Mouse (Mus musculus) ES-E14 (cell line): ENCODE data around the gene Pnrc1.

Source experiments
- HCFC1 ChIP-seq: IDR thresholded peaks from 2 replicates; pipeline ENCODE4 v1.6.1; 2012; ENCODE audit warnings: low read length, inconsistent platforms, borderline replicate concordance; ENCODE audit not compliant: insufficient read depth
- MAFK ChIP-seq: IDR thresholded peaks from 2 replicates; pipeline ENCODE4 v1.6.1; 2014; ENCODE audit warnings: mild to moderate bottlenecking, low read depth, low read length, inconsistent platforms; ENCODE audit not compliant: insufficient read depth
- ZC3H11A ChIP-seq: IDR thresholded peaks from 2 replicates; pipeline ENCODE4 v1.6.1; 2012; ENCODE audit warnings: low read depth, mild to moderate bottlenecking, inconsistent platforms, low read length, borderline replicate concordance
- ZNF384 ChIP-seq: IDR thresholded peaks from 2 replicates; pipeline ENCODE4 v1.6.1; 2012; ENCODE audit warnings: low read depth, low read length, inconsistent platforms

DNA sequence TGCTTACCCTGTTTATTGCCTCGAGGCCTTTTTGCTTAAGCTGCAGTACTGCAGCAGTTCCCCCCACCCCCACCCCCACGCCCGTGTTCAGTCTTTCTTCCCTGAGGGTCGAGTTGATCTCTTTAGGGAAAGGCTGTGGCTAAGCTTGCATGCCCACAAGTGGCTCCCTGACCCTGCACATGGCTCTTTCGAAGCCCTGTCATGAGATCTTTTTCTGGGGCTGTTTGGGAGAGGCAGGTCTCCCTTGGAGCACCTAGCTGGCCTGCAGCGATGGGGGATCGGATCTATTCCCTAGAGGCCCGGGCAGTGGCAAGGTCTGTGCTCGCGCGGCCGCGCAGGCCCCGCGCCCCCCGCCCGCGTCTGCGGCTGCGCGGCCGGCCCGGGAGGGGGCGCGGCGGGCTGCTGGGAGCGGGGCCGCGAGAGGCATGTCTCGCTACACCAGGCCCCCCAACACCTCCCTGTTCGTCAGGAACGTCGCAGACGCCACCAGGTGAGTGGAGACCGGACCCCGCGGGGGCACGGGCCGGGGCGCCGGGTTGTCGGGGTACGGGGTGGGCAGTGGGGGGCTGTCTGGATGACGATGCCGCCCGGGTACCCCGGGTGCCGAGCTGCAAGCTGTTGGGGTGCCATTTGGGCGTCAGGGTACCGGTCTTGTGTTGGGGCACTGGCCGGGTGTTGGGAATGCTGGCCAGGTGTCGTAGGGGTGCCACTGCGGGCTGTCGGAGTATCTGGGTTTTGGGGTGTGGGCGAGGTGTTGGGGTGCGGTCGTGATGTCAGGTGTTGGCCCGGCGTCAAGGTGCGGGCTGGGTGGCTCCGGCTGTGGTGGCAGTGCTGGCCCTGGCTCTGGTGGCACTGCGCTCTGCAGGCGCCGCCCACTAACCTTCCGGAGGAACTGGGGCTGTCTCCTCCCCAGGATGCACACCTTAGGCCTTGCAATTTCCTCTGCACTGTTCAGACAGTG lies 80.8 kb downstream of the Pnrc1 start, which contains the start of gene Srsf12:
- no peak for TF ChIP-seq HCFC1
- TF ChIP-seq ZNF384, result no peak
- TF ChIP-seq ZC3H11A, result no peak
- TF ChIP-seq MAFK, result no peak
